Mouse (Mus musculus) embryo, embryonic 10.5 days (tissue): ENCODE data around the gene 1500009C09Rik.
A peak's percentile ranks its signal among the peaks of the same experiment; 100 is the strongest.

Experiments
- DNase-seq: peaks from one replicate; pipeline ENCODE4 v3.0.0-alpha.2; 2015; ENCODE audit warnings: low spot score

Gene 1500009C09Rik

GRCm38 (mm10) chr15:82247131-82247776 is 4.9 kb upstream of the 1500009C09Rik start:
- DNase-seq = no peak

DNA sequence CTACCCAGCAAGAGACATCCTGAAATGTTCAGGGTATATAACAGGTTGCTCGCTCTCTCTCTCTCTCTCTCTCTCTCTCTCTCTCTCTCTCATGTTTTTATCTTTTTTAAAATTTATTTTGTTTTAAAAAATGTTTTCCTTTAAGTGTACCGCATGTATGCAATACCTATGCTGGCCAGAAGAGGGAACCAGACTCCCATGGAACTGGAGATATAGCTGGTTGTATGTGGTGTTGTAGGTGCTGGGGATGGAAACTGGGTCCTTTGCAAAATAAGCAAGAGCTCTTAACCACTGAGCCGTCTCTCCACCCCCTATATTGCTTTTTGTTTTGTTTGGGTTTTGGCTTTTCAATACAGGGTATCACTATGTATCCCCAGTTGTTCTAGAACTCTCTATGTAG is 618 bp upstream of the 1500009C09Rik start:
- DNase-seq = no peak

DNA sequence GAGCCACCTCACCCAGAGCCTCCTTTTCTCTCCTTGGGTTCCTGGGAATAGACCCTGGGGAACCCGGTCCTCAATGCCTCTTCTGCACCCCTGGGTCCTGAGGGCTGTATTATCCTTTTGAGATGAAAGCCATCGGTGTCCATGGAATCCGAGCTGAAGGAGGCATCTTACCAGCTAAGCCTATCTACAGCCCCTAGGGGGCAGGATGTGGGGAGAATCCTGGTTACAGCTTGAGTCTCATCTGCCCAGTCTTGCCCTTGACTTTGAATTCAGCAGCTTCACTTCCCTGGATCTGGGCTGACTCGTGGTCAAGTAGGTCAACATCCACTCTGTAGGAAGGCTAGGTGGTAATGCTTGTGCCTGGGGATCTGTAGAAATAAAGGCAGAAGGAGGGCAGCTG is 3.1 kb downstream of the 1500009C09Rik start:
- DNase-seq = no peak

- DNase-seq = peak; percentile 53
Observed at GRCm38 (mm10) chr15:82255944-82256383, 3.8 kb downstream of the 1500009C09Rik start.

- peak; percentile 73 for DNase-seq
Observed at GRCm38 (mm10) chr15:82259510-82259909, 7.3 kb downstream of the 1500009C09Rik start.

- peak; percentile 82 for DNase-seq
Observed at GRCm38 (mm10) chr15:82266356-82266755, 14.2 kb downstream of the 1500009C09Rik start.

DNA sequence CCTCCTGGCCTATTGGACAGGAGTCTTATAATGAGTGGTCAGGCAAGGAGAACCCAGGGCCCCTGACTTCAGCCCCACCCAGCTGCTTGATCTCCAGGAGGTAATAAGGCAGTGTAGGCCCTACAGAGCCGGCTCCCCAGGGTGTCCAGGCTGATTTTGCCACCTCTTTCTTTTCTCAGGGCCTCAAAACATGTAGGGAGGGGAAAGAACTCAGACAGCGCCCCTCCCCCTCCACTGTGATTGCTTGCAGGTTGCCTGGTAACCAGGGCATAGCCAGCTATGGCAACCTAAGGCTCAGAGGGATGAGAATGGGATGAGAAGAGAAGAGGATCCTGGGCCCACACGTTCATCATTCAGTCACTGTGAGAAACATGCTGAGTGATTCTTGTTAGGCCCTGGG is 16.0 kb downstream of the 1500009C09Rik start:
- DNase-seq = peak; percentile 74

DNA sequence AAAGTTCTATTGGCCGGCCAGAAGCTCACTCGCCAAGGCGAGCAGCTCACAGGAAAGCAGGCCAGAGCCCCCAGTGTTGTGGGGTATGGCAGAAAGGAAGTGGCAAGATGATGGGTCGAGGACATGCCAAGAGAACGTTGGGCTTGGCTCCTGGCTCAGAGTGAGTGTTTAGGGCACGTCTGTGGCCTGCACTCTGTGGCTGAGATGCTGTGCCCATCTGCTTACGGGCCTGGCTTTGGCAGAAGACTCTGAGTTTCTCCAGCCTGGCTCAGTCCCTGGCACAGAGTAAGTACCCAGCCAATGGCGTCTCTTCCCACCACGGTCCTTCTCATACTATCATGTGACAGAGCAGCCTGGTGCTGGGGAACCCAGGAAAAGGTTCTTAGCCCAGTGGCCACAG is 16.6 kb downstream of the 1500009C09Rik start:
- no peak for DNase-seq

DNA sequence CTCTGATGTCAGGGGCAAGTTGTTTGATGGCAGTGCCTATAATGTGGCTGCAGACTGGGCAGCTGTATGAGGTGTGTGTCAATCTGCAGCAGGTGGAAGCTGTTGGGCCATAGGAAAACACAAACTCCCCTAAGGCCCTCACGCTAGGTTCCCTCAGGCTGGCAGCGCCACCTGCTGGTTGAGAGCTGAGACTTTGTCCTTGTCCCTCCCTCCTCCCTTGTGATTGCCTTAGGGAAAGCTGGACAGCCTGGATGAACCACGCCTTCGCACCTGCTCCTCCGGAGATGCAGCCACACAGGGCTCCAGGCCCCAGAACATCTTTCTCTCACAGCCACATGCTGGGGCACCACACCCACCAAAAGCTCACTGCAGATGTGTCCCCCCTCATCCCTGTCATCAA is 19.0 kb downstream of the 1500009C09Rik start:
- DNase-seq = peak; percentile 92

DNA sequence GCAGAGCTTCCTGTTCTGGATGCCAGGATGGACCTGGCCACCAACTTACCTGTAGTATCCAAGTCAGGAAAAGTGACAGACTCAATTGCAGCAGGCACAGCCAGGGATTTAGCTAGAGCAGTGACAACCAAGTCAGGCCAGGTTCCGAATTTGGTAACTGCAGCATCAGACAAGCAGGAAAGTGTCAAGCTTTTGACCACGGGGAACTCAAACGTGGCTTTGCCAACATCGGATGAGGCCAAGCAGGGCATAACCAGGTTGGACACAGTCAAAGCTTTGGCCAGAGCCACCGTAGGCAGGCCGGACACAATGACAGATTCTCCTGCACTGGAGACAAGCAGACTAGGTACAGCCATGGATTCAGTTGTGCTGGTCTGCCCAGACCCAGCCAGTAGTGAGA is 20.1 kb downstream of the 1500009C09Rik start:
- no peak for DNase-seq

- DNase-seq = no peak
Observed at GRCm38 (mm10) chr15:82274593-82274926, 22.4 kb downstream of the 1500009C09Rik start, which contains the start of gene Sept3. Sept3 (plus strand) TSS chr15:82274893.

- peak; percentile 90 for DNase-seq
Observed at GRCm38 (mm10) chr15:82274927-82275901, 23.0 kb downstream of the 1500009C09Rik start.

GRCm38 (mm10) chr15:82277591-82277990 is 25.4 kb downstream of the 1500009C09Rik start:
- DNase-seq = no peak

GRCm38 (mm10) chr15:82280638-82281037 is 28.4 kb downstream of the 1500009C09Rik start:
- DNase-seq = no peak

DNA sequence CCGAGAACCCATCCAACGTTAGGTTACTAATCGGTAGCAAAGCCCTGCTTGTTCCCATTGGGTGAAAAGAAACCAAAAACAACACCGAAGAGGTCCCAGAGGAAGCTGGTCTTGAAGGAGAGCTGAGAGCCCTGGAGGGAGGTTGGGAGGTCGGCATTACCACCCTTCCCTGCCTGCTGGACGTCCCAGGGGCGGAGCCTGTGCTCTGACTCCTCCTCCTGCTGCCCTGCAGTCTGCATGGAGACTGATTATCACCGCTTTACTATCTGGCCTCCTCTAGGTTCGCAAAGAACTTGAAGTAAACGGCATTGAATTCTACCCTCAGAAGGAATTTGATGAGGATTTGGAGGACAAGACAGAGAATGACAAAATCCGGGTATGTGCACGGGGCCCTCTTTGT is 34.0 kb downstream of the 1500009C09Rik start:
- DNase-seq = no peak

- DNase-seq = no peak
Observed at GRCm38 (mm10) chr15:82290252-82290651, 38.1 kb downstream of the 1500009C09Rik start.

DNA sequence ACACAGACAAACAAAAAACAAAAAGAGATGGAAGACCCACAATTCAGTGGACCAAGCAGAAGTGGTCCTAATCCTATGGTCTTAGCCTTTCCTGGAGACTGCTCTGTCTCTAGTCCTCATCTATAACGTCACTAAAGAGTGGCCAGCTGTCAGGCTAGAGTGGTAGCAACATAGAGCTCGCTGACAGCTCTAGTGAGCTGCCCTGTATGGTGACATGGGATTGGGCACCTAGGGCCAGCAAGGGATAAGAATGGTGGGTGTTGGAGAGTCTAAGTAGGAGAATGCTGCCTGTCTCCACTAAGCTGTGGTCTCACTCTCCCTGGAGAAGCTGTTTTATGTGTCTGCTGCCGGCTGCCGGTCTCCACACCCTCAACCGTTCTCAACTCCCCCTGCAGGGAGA is 40.7 kb downstream of the 1500009C09Rik start:
- no peak for DNase-seq

DNA sequence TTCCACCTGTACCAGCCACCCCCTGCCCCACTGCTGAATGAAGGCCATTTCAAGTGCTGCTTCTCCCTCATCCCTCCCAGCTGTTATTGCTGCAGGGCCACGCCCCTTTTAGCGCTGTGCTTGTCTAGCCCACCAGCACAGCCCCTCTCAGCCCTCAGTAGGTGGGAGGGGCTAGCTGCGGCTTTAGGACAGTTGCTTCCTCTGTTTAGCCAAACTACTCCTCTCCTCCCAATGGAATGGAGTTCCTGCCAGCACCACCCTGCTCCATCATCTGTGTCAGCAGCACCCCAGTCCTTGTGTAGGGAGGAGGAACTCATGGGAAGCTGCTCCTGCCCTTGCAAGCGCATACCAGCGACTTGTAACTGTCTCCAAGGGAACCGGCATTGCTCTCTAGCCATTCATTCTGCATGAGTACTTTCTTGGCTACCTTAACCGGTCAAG is 41.1 kb downstream of the 1500009C09Rik start:
- DNase-seq = peak; percentile 83

DNA sequence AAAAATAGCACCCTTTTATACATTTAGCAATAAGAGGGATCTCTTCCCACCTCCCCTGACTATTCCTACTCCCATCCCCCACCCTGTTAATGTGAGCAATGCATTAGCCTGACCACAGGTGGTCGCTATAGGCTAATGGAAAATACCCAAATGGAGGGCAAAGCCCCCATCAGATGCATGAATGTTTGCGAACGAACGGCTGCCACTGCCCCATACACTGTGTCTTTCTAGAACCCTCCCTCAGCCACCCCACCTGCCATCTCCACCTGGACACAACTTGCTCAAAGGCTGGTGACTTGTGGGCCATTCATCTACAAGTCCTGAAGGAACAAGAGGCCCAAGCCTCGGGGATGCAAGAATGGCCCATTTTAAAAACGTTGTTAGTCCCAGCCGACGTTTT is 41.9 kb downstream of the 1500009C09Rik start:
- DNase-seq = peak; percentile 70

DNA sequence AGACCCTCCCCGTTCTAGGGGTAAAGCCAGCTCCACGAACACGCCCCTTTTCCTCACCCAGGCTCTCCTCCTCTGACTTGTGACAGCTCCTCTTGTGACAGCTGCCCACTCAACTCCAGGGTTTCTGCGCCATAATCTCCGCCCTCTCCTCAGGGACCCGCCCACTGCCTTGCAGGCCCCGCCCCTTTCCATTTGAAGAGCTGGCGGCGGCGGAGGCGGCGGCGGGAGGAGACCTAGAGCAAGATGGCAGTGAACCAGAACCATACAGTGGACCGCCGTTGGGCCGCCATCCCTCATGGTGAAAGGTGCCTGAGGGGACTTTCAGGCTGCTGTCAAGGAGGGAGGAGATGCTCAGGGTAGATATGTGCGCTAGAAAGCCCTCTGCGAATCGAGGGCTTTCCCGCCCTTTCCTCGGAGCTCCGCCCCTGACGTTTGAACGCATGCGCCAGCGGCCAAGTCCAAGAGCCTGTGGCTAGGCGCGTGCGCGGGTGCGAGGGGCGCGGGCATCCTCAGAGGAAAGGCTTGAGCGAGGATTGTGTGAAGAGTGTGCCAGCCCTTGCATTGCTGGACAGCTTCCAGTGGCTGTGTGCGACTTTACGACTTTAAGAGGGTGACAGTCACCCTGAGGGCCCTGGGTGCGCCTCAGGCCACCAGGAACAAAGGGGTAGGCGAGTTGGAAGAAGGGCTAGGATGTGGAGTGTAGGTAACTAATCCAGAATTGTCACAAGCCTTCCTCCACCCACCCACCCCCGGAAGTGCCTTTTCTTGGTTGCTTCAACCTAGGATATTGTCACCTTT is 46.8 kb downstream of the 1500009C09Rik start, which contains the start of gene Wbp2nl:
Gene Wbp2nl, plus strand, starts transcription at position 191 of the 798 bp plus-strand sequence.
- no peak for DNase-seq

- DNase-seq = no peak
Observed at GRCm38 (mm10) chr15:82307107-82307506, 54.9 kb downstream of the 1500009C09Rik start.

DNA sequence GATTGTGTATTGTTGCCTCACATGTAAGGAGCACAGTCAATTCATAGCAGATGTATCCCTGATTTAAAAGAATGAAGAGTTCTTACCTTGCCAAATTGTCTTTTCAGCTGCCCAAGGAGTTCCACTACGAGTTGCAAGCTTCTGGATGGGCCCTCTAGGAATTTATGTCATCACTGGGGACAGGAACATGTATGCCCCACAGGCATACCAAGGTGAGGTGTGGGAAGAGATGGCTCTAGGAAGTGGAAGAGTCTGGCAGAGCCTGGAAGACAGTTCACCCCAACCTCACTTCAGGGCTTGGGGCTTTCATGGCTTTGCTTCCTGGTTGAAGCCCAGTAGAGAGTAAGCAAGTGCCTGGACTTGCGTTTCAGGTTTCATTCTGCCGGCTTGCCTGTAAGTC is 56.2 kb downstream of the 1500009C09Rik start:
- no peak for DNase-seq
